Mouse (Mus musculus) lung, embryonic 14.5 days (tissue): ENCODE results near the gene Lrrc40. TPM values are rescaled to one million over a fixed set of nuclear protein-coding genes. Genes with fewer than 3 reads are reported as not detected.

Experiments used
- ATAC-seq: fragments of 200-750 bp; cut with Nextera tagmentation; 2 replicates; pipeline ENCODE4 v1.8.0; 2017; ENCODE audit warnings: mild to moderate bottlenecking, moderate TSS enrichment, moderate library complexity; ENCODE audit not compliant: insufficient read depth
- DNase-seq: peaks from one replicate; pipeline ENCODE4 v3.0.0-alpha.2; 2015
- H3K27ac ChIP-seq: fragments of 300-500 bp; sonication (generic); 2 replicates; pipeline ENCODE4 v1.5.1; 2014; ENCODE audit warnings: low read depth, mild to moderate bottlenecking, moderate library complexity
- H3K27me3 ChIP-seq: fragments of 300-500 bp; sonication (generic); 2 replicates; pipeline ENCODE4 v1.6.1; 2014; ENCODE audit warnings: low read length, control low read depth; ENCODE audit not compliant: insufficient read depth
- H3K36me3 ChIP-seq: fragments of 300-500 bp; sonication (generic); 2 replicates; pipeline ENCODE4 v1.6.1; 2014; ENCODE audit warnings: control low read depth; ENCODE audit not compliant: insufficient read depth
- H3K4me1 ChIP-seq: fragments of 300-500 bp; sonication (generic); 2 replicates; pipeline ENCODE4 v1.6.1; 2014; ENCODE audit warnings: antibody characterized with exemption, control low read depth; ENCODE audit not compliant: insufficient read depth
- H3K4me2 ChIP-seq: fragments of 300-500 bp; sonication (generic); 2 replicates; pipeline ENCODE4 v1.6.1; 2014; ENCODE audit warnings: mild to moderate bottlenecking
- H3K4me3 ChIP-seq: fragments of 300-500 bp; sonication (generic); 2 replicates; pipeline ENCODE4 v1.5.1; 2014; ENCODE audit warnings: low read depth, low read length
- H3K9ac ChIP-seq: fragments of 300-500 bp; sonication (generic); 2 replicates; pipeline ENCODE4 v1.6.1; 2014
- H3K9me3 ChIP-seq: fragments of 300-500 bp; sonication (generic); 2 replicates; pipeline ENCODE4 v1.6.1; 2016; ENCODE audit warnings: low read depth, low read length, control low read depth
- CTCF ChIP-seq: IDR thresholded peaks from 2 replicates; pipeline ENCODE4 v1.5.1; 2016; ENCODE audit warnings: antibody characterized with exemption, low read depth
- WGBS: fragments of 180-500 bp; shearing (Covaris S2); extraction: QIAGEN DNeasy Blood & Tissue Kit; methylation state at CpG from one replicate; pipeline ENCODE4 v1.1.7; 2014; 5-methylcytosine and 5-hydroxymethylcytosine counted together
- polyA plus RNA-seq: library from polyadenylated mRNA; unstranded; fragments of >200 nt; fragmentation: Nextera tagmentation; extraction: Ambion mirVana; gene quantifications from 2 replicates; pipeline ENCODE4 v1.2.1, GENCODE M21; 2014

Gene Lrrc40
- polyA plus RNA-seq, 1 experiment from 2014 or later, result 63.4 TPM

DNA sequence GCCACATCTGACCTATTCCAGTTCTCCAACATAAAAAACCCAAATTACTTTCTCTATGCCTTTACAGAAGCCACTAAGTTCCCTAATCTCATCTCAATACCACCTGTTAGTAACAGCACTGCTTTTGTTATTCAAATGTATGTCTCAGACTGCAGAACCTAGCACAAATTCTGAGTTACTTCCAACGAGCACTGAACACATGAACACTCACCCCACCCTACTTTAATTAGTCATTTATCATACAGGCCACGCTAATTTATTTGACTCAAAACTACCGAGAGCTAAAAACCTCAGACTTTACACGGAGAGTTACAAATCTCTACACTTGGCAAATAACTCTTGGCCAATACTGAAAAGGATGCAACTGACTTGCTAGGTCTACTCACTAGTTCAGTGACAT lies 4.4 kb upstream of the Lrrc40 start:
- TF ChIP-seq CTCF, result no peak
- peaks cover 11% of the 10 kb centered on the region for H3K36me3 ChIP-seq
- no peaks in the 10 kb centered on the region for H3K9me3 ChIP-seq
- WGBS, result 4% methylated on average over 4 of the region's 4 CpGs
- H3K27me3 ChIP-seq, result no peaks in the 10 kb centered on the region
- peak overlapping the region; percentile 96 for H3K9ac ChIP-seq
- peaks cover 7% of the 10 kb centered on the region; the same call in 1 of the 2 replicates for H3K4me1 ChIP-seq
- peak overlapping the region; percentile 96 for H3K4me3 ChIP-seq
- ATAC-seq, result no peak
- peak overlapping the region; percentile 97 for H3K27ac ChIP-seq
- no peak for DNase-seq
- peak overlapping the region; percentile 74 for H3K4me2 ChIP-seq

DNA sequence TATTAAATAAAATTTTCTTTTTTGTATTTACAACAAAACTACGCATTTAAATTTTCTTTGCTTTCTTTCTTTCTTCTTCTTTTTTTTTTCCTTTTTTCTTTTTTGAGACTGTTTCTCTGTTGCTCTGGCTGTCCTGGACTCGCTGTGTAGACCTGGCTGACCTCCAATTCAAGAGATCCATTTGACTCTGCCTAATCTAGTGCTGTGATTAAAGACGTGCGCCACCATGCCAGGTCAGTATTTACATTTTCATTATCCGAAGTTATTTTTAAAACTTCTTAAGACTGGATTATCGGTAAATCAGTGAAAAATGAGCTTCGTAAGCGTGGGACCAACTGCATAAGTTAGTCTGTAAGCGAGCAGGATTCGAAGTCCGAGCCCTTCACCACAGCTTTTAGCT lies 596 bp upstream of the Lrrc40 start:
- DNase-seq (peak; percentile 55), ATAC-seq (no peak)
- Histone ChIP-seq H3K36me3 (peaks cover 5% of the 10 kb centered on the region; the same call in 1 of the 2 replicates), H3K4me3 (peak overlapping the region; percentile 85), H3K4me1 (peaks cover 8% of the 10 kb centered on the region; the same call in 1 of the 2 replicates), H3K27ac (peak overlapping the region; percentile 93), H3K9ac (peak overlapping the region; percentile 95), H3K4me2 (peak overlapping the region; percentile 86), H3K27me3 (no peaks in the 10 kb centered on the region), H3K9me3 (no peaks in the 10 kb centered on the region)
- TF ChIP-seq CTCF, result no peak
- under 1% methylated on average over 11 of the region's 11 CpGs for WGBS

DNA sequence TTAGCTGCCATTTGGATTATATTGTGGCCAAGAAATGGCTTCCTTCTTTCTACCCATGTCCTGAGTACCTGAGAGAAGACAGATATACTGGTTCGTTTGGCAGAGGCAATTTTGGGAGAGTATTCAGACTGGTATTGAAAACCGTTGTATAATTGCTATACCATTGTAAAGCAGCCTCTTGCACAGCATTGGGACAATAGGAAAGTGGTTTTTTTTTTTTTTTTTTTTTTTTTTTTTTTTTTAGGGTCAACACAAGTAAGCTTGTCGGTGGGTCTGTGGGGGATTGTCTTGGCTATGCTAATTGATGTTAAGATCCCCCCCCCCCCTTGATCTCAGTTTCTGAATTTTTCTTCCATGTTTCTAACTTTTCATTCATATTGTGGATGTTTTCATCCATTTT lies 1.6 kb downstream of the Lrrc40 start:
- no peaks in the 10 kb centered on the region for H3K9me3 ChIP-seq
- no peak overlapping the region for H3K4me3 ChIP-seq
- no peak for DNase-seq
- no peaks in the 10 kb centered on the region for H3K27me3 ChIP-seq
- no peak overlapping the region for H3K27ac ChIP-seq
- WGBS, result 82% methylated on average over 3 of the region's 3 CpGs
- H3K4me1 ChIP-seq, result 0 out of 2 replicates have a peak, but pooled peaks cover 5% of the 10 kb centered on the region
- H3K36me3 ChIP-seq, result peaks cover 5% of the 10 kb centered on the region; the same call in 1 of the 2 replicates
- no peak overlapping the region for H3K9ac ChIP-seq
- no peak overlapping the region for H3K4me2 ChIP-seq
- ATAC-seq, result no peak
- TF ChIP-seq CTCF, result no peak

DNA sequence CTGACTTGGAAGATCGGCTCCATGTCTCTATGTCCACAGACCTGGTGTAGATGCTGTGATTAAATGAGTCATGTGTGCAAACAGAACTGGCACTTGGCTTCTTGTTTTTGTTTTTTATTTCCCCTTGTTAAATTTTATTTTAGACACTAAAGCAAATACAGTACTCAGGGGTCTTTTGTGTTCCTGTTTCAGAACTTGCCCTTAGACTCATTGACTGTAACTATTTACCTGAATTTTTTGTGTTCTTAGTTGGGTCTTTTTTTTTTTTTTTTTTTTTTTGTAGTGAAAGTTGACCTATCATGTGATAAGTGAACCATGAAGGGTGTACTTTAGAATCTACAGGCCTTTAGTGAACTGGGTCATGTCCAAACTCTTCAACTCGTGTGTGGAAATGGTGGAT lies 4.3 kb downstream of the Lrrc40 start:
- ATAC-seq (no peak), DNase-seq (no peak)
- Histone ChIP-seq H3K4me2 (no peak overlapping the region), H3K9me3 (no peaks in the 10 kb centered on the region), H3K27ac (no peak overlapping the region), H3K4me3 (no peak overlapping the region), H3K36me3 (no peaks in the 10 kb centered on the region), H3K4me1 (0 out of 2 replicates have a peak, but pooled peaks cover 5% of the 10 kb centered on the region), H3K27me3 (no peaks in the 10 kb centered on the region), H3K9ac (no peak overlapping the region)
- no peak for TF ChIP-seq CTCF
- WGBS, result 76% methylated on average over 2 of the region's 2 CpGs

DNA sequence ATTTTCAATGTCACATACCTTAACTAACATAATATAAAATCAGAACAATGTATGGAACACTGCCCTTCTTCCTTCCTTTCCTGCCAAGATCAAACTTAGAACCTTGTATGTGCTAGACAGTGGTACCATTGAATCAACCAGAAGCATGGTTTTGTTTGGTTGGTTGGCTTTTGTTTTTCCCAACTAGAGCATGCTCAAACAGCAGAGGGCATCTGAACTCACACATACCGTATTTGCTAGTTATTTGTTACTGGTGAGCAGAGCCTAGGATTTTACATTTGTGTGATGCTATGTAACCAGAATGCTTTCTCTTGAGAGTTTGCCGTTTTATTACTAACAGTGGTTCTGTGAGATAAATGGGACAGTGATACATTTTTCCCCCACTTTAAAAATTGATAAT lies 13.0 kb downstream of the Lrrc40 start:
- Histone ChIP-seq H3K4me1 (no peaks in the 10 kb centered on the region), H3K9me3 (no peaks in the 10 kb centered on the region), H3K4me3 (no peak overlapping the region), H3K27ac (no peak overlapping the region), H3K27me3 (no peaks in the 10 kb centered on the region), H3K9ac (no peak overlapping the region), H3K4me2 (no peak overlapping the region), H3K36me3 (peaks cover 33% of the 10 kb centered on the region)
- DNase-seq (no peak), ATAC-seq (no peak)
- 78% methylated on average over 2 of the region's 2 CpGs for WGBS
- TF ChIP-seq CTCF, result no peak

DNA sequence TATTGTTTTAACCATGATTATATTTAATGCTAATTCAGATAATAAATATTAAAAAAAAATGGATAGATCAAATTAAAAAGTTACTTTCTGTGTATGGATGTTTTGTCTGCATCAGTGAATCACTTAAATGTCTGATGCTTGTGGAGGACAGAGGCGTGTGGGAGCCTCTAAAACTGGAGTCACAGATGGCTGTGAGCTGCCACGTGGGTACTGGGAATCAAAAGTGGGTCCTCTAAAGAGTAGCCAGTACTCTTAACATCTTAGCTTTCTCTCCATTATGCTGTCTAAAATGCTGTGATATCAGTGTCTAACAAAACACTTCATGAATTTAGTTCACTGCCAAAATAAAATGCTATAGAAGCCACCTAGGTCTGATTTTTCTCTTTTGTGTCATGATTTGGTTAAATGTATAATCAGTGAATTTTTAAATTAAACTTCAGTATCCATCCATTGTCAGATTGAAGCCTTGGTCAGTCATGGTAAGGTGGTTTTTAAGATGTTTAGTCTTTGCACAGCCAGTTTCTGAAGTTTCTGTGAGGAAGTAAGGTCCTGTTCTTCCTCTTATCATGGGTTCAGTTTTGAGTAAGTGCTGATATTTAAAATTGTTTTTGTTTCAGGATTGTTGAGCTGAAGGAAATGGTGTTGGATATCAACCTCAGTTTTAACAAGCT lies 24.3 kb downstream of the Lrrc40 start:
- Histone ChIP-seq H3K4me1 (no peaks in the 10 kb centered on the region), H3K27me3 (no peaks in the 10 kb centered on the region), H3K4me3 (no peak overlapping the region), H3K27ac (no peak overlapping the region), H3K9me3 (no peaks in the 10 kb centered on the region), H3K36me3 (peaks cover 45% of the 10 kb centered on the region), H3K4me2 (no peak overlapping the region), H3K9ac (no peak overlapping the region)
- ATAC-seq, result no peak
- no peak for TF ChIP-seq CTCF
- whole genome bisulfite sequencing, result 79% methylated on average over 2 of the region's 2 CpGs
- DNase-seq, result no peak

DNA sequence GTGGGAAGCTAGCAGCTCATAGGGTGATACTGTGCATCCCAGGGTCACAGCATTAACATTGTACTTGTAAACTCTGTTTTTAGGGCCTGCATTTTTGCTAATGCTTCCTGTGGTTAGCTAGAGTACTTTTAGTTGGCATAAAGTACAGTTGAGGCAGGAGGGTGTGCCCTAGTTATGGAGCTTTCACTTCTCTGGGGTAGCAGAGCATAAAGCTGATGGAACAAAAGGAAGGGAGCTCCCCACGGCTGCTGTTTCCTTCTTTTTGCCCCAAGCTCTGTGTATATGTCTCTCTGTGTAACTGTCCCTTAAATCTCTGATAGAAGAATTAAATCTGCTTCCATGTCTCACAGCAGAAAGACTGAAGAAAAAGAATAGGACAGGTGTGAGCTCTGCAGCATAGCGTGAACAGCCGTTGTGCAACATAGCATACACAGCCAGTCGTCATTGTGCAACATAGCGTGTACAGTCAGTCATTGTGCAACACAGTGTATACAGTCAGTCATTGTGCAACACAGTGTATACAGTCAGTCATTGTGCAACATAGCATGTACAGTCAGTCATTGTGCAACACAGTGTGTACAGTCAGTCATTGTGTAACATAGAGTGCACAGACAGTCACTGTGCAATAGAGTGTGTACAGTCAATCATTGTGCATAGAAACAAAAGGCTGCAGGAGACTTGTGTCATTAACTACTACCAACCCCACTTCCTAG lies 25.5 kb downstream of the Lrrc40 start:
- no peak for DNase-seq
- WGBS, result 89% methylated on average over 5 of the region's 5 CpGs

More for the DNA sequence above, 25.5 kb downstream of the Lrrc40 start:
- Histone ChIP-seq H3K27me3 (no peaks in the 10 kb centered on the region), H3K36me3 (peaks cover 36% of the 10 kb centered on the region), H3K9me3 (no peaks in the 10 kb centered on the region), H3K4me1 (no peaks in the 10 kb centered on the region), H3K27ac (no peak overlapping the region), H3K4me3 (no peak overlapping the region), H3K9ac (no peak overlapping the region), H3K4me2 (no peak overlapping the region)
- no peak for ATAC-seq
- no peak for TF ChIP-seq CTCF
